Mouse (Mus musculus): ENCODE data around the gene Cited2. TPM values are rescaled to one million over a fixed set of nuclear protein-coding genes. Genes with fewer than 3 reads are reported as not detected.

Gene Cited2
- total RNA-seq, 2 experiments from 2014 or later = 24.3 to 49.2 TPM

GRCm38 (mm10) chr10:17723421-17723841, 413 bp downstream of the Cited2 start:
- no peak for DNase-seq (ENCODE audit: low spot score)

- peak; percentile 69 for DNase-seq (ENCODE audit: low spot score)
These were observed 1.1 kb downstream of the Cited2 start for GRCm38 (mm10) chr10:17723871-17724741.

- no peak for DNase-seq (ENCODE audit: low spot score)
These were observed 2.1 kb downstream of the Cited2 start for GRCm38 (mm10) chr10:17725037-17725584.

GRCm38 (mm10) chr10:17725644-17726372, 2.8 kb downstream of the Cited2 start:
- peak; percentile 20 for DNase-seq (ENCODE audit: low spot score)

- peak; percentile 33 for DNase-seq (ENCODE audit: low spot score)
These were observed 3.3 kb downstream of the Cited2 start for GRCm38 (mm10) chr10:17726373-17726720.

- DNase-seq (ENCODE audit: low spot score) = peak; percentile 61
These were observed 4.3 kb downstream of the Cited2 start for GRCm38 (mm10) chr10:17727161-17727925.

- peak; percentile 47 for DNase-seq (ENCODE audit: low spot score)
These were observed 4.9 kb downstream of the Cited2 start for GRCm38 (mm10) chr10:17727926-17728279.

- DNase-seq (ENCODE audit: low spot score) = no peak
These were observed 5.7 kb downstream of the Cited2 start for GRCm38 (mm10) chr10:17728711-17729110.

- DNase-seq (ENCODE audit: low spot score) = no peak
These were observed 6.5 kb downstream of the Cited2 start for GRCm38 (mm10) chr10:17729476-17729875.

- DNase-seq (ENCODE audit: low spot score) = peak; percentile 82
These were observed 10.0 kb downstream of the Cited2 start for GRCm38 (mm10) chr10:17733057-17733456.

GRCm38 (mm10) chr10:17742581-17742980, 19.6 kb downstream of the Cited2 start:
- no peak for DNase-seq (ENCODE audit: low spot score)

- no peak for DNase-seq (ENCODE audit: low spot score)
These were observed 29.5 kb downstream of the Cited2 start for GRCm38 (mm10) chr10:17752478-17752877.

GRCm38 (mm10) chr10:17759772-17760171, 36.8 kb downstream of the Cited2 start:
- no peak for DNase-seq (ENCODE audit: low spot score)

GRCm38 (mm10) chr10:17760750-17761613, 38.0 kb downstream of the Cited2 start:
- DNase-seq (ENCODE audit: low spot score) = no peak

GRCm38 (mm10) chr10:17761652-17762051, 38.6 kb downstream of the Cited2 start:
- DNase-seq (ENCODE audit: low spot score) = no peak

- DNase-seq (ENCODE audit: low spot score) = no peak
These were observed 39.9 kb downstream of the Cited2 start for GRCm38 (mm10) chr10:17762946-17763345.

GRCm38 (mm10) chr10:17769856-17770255, 46.8 kb downstream of the Cited2 start:
- no peak for DNase-seq (ENCODE audit: low spot score)

- no peak for DNase-seq (ENCODE audit: low spot score)
These were observed 49.3 kb downstream of the Cited2 start for GRCm38 (mm10) chr10:17772364-17772763.

GRCm38 (mm10) chr10:17774366-17774765, 51.3 kb downstream of the Cited2 start:
- no peak for DNase-seq (ENCODE audit: low spot score)

GRCm38 (mm10) chr10:17775079-17775478, 52.1 kb downstream of the Cited2 start:
- DNase-seq (ENCODE audit: low spot score) = no peak
